Mouse (Mus musculus) embryonic facial prominence, embryonic 13.5 days (tissue): ENCODE measurements around the gene Tgfb1i1. TPM values are rescaled to one million over a fixed set of nuclear protein-coding genes. Genes with fewer than 3 reads are reported as not detected.

Source experiments
- ATAC-seq: fragments of 200-750 bp; cut with Nextera tagmentation; 2 replicates; pipeline ENCODE4 v1.8.0; 2017; ENCODE audit warnings: low read depth; ENCODE audit not compliant: insufficient number of reproducible peaks, insufficient read depth, low FRiP score, low TSS enrichment
- H3K27ac ChIP-seq: fragments of 300-500 bp; sonication (generic); 2 replicates; pipeline ENCODE4 v1.5.1; 2015; ENCODE audit warnings: moderate library complexity, mild to moderate bottlenecking, inconsistent platforms
- H3K27me3 ChIP-seq: fragments of 300-500 bp; sonication (generic); 2 replicates; pipeline ENCODE4 v1.6.1; 2015; ENCODE audit warnings: mild to moderate bottlenecking, inconsistent platforms
- H3K36me3 ChIP-seq: fragments of 300-500 bp; sonication (generic); 2 replicates; pipeline ENCODE4 v1.6.1; 2015; ENCODE audit warnings: mild to moderate bottlenecking, inconsistent platforms
- H3K4me1 ChIP-seq: fragments of 300-500 bp; sonication (generic); 2 replicates; pipeline ENCODE4 v1.6.1; 2015; ENCODE audit warnings: inconsistent platforms
- H3K4me2 ChIP-seq: fragments of 300-500 bp; sonication (generic); 2 replicates; pipeline ENCODE4 v1.6.1; 2015; ENCODE audit warnings: moderate library complexity, mild to moderate bottlenecking, inconsistent platforms
- H3K4me3 ChIP-seq: fragments of 300-500 bp; sonication (generic); 2 replicates; pipeline ENCODE4 v1.5.1; 2015; ENCODE audit warnings: mild to moderate bottlenecking, inconsistent platforms
- H3K9ac ChIP-seq: fragments of 300-500 bp; sonication (generic); 2 replicates; pipeline ENCODE4 v1.6.1; 2015; ENCODE audit warnings: mild to moderate bottlenecking, inconsistent platforms
- H3K9me3 ChIP-seq: fragments of 300-500 bp; sonication (generic); 2 replicates; pipeline ENCODE4 v1.6.1; 2016; ENCODE audit warnings: inconsistent platforms
- WGBS: fragments of 180-500 bp; shearing (Covaris S2); methylation state at CpG from one replicate; pipeline ENCODE4 v1.1.7; 2015; ENCODE audit warnings: mixed read lengths; 5-methylcytosine and 5-hydroxymethylcytosine counted together
- microRNA-seq: library from miRNA; unstranded; fragments of <30 nt; microRNA quantifications from one replicate; pipeline ENCODE4, GENCODE M21; 2016
- polyA plus RNA-seq: library from polyadenylated mRNA; unstranded; fragments of >200 nt; fragmentation: Nextera tagmentation; extraction: Ambion mirVana; gene quantifications from 2 replicates; pipeline ENCODE4 v1.2.1, GENCODE M21; 2015

Tgfb1i1 gene
- polyA plus RNA-seq, 1 experiment from 2014 or later, result 50.4 TPM

DNA sequence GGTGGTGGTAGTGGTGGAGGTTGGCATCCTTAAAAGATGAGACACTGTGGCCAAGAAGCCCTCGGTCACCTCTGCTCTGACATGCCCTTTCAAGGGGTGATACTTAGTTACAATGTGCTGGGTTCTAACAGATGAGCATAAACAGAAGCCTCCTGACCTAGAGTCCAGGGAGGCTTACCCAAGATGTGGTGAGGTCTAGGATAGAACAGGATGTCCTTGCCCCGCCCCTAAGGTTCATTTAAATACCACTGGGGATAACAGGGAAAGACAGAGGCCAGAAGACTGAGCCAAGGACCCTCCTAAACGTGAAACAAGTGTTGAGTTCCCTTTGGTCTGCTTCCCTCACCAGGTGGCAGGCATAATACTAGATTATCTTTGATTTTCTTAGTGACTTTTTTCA lies 49.9 kb downstream of the Tgfb1i1 start:
- WGBS, result 61% methylated on average over 3 of the region's 3 CpGs
- H3K27me3 ChIP-seq, result no peaks in the 10 kb centered on the region
- H3K4me3 ChIP-seq, result no peak overlapping the region
- peak overlapping the region; percentile 87 for H3K4me2 ChIP-seq
- peaks cover 22% of the 10 kb centered on the region for H3K4me1 ChIP-seq
- ATAC-seq, result no peak
- no peaks in the 10 kb centered on the region for H3K9me3 ChIP-seq
- peak overlapping the region; percentile 96; the same call in 1 of the 2 replicates for H3K9ac ChIP-seq
- H3K27ac ChIP-seq, result no peak overlapping the region
- peaks cover 10% of the 10 kb centered on the region; the same call in 1 of the 2 replicates for H3K36me3 ChIP-seq

DNA sequence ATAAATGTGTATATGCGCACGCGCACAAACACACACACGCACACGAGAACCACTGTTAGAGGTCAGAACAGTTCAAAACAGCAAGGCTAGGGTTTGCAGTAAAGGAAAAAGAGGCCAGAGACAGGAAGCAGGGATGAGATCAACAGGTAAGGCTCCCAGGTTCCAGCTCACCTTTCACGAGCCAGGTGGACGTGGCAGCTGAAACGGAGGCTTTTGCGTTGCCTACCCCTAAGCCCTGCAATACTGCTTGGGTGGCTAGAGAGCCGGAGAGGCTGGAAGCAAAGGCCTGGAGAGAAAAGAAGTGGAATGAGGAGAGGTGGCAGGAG lies 50.6 kb downstream of the Tgfb1i1 start:
- no peak for ATAC-seq
- H3K4me3 ChIP-seq, result peak overlapping the region; percentile 84
- peak overlapping the region; percentile 86 for H3K27ac ChIP-seq
- H3K9ac ChIP-seq, result peak overlapping the region; percentile 96
- H3K4me1 ChIP-seq, result peaks cover 22% of the 10 kb centered on the region
- no peaks in the 10 kb centered on the region for H3K9me3 ChIP-seq
- WGBS, result 31% methylated on average over 10 of the region's 10 CpGs
- no peaks in the 10 kb centered on the region for H3K27me3 ChIP-seq
- H3K36me3 ChIP-seq, result peaks cover 10% of the 10 kb centered on the region; the same call in 1 of the 2 replicates
- H3K4me2 ChIP-seq, result peak overlapping the region; percentile 87

DNA sequence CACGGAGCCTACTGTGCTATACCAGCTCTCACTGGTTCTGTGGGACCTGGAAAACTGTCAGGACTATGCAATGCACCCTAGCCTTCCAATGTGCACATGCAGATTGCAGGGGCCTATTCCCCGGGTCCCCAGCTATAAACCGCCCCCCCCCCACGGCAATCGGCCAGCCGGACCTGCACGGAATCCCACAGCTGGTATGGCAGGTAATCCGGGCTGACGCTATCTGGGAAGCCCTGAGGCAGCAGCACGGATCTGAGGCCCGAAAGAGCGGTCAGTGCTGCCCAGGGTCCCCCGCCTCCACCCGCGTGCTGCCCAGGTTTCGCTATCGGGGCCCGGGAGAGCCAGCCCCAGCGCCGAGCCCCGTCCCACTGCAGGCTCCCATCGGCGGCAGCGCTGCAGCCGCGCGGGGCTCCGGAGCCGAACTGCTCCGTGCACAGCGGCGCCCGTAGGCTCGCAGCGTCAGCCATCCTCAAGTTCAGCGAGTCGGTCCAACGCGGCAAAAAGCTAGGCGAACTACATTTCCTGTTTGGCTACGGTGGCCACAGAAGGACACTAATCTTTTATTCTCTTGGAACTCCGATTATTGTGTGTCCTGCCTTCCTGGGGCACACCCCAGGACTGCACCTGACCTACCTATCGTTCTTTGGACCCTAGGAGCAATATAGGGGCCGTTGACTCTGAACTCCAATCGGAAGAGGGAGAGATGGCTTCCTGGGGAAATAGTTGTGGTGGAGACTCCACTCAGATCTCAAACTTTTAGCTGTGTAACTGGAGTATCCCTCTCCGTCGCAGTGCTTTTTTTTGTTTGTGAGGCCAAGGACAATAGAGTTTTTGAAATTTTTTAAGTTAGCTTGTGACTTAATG lies 51.2 kb downstream of the Tgfb1i1 start, which contains the start of gene BC017158:
BC017158 (minus strand) TSS at position 554 of the 864 bp plus-strand sequence.
- H3K27me3 ChIP-seq, result no peaks in the 10 kb centered on the region
- ATAC-seq, result peak; percentile 61; the same call in 1 of the 2 replicates
- peak within 1 kb of the TSS; percentile 87 for H3K4me2 ChIP-seq
- H3K9ac ChIP-seq, result peak within 1 kb of the TSS; percentile 96
- under 1% methylated on average over 47 of the region's 47 CpGs for WGBS
- H3K9me3 ChIP-seq, result no peaks in the 10 kb centered on the region
- peak within 1 kb of the TSS; percentile 86 for H3K27ac ChIP-seq
- H3K4me1 ChIP-seq, result peaks cover 22% of the 10 kb centered on the region
- H3K36me3 ChIP-seq, result peaks cover 10% of the 10 kb centered on the region; the same call in 1 of the 2 replicates
- peak within 1 kb of the TSS; percentile 84 for H3K4me3 ChIP-seq

DNA sequence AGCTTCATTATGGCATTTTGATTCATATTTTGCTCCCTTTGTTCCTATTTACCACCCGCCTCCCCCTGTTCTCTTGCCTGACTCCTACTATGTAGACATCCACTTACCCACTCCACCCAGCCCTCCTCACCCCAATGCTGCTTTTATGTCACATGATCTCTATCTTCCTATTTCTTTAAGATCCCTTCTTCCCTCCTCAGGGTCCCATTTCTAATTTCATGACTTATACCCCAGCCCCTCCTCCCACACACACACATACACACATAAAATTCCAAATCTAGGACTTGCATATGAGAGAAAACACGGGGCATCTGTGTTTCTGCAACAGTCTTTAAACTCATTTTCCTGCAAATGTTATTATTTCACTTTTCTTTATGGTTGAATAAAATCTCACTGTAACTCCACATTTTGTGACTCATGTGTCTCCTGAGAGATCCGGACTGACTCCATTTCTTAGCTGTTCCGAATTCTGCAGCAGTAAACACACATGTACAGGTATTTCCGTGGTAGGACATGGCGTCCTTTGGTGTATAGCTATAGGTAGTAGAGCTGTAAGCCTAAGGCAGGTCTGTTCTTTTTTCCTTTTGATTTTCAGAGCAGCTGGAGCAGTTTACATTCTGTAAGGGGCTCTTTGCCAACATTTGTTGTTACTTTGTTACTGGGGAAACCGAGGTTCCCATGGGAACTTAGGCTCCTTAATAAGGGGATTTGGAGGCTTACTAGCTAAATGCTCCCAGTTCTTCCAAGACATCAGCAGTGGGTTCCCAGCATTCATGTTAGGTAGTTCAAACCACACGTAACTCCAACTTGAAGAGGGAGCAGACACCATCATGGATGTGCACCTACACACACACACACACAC lies 52.1 kb downstream of the Tgfb1i1 start:
- ATAC-seq, result no peak
- H3K9me3 ChIP-seq, result no peaks in the 10 kb centered on the region
- H3K4me2 ChIP-seq, result peak overlapping the region; percentile 87
- peaks cover 26% of the 10 kb centered on the region for H3K4me1 ChIP-seq
- H3K9ac ChIP-seq, result peak overlapping the region; percentile 96; the same call in 1 of the 2 replicates
- peaks cover 9% of the 10 kb centered on the region; the same call in 1 of the 2 replicates for H3K36me3 ChIP-seq
- peak overlapping the region; percentile 86; the same call in 1 of the 2 replicates for H3K27ac ChIP-seq
- WGBS, result 61% methylated on average over 8 of the region's 8 CpGs
- H3K4me3 ChIP-seq, result peak overlapping the region; percentile 84
- H3K27me3 ChIP-seq, result no peaks in the 10 kb centered on the region

DNA sequence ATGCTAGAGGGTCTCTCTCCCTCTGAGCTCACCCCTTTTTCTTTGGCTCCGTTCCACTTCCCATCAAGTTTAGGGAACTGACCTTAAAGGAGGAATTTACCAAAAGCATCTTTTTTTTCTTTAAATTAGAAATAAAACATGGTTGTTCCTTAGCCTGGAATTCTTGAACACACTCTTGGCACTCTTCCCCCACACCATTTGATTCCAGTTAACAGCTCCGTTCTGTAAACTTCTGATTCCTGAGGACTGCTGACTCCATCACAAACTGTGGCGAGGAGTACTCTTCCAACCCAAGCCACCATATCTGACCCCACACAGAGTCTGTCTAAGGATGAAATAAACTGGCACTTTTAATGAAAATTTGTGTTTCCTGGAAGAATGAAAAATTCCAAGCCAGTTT lies 54.3 kb downstream of the Tgfb1i1 start:
- Histone ChIP-seq H3K36me3 (no peaks in the 10 kb centered on the region), H3K9me3 (no peaks in the 10 kb centered on the region), H3K4me1 (peaks cover 38% of the 10 kb centered on the region), H3K27me3 (no peaks in the 10 kb centered on the region), H3K9ac (no peak overlapping the region), H3K27ac (no peak overlapping the region), H3K4me2 (no peak overlapping the region), H3K4me3 (no peak overlapping the region)
- WGBS, result 53% methylated on average over 3 of the region's 3 CpGs
- ATAC-seq, result no peak

DNA sequence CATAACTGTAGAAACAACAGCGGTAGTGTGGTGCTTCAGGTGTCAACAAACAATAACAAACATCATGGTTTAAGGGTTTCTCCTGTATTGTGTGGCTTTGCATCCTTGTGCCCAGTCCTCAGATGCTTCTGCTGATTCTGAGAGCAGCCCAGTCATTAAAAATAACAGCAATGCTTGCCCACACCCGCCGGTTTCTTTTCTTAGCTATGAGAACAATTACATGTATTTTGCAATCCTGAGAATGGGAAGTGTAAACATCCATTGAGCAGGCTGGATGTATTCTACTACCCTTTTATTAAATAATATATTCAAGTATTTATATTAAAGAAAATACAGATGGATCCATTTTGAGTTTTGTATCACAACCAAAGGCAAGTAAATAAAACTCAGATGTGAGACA lies 55.5 kb downstream of the Tgfb1i1 start:
- Histone ChIP-seq H3K4me3 (no peak overlapping the region), H3K4me1 (peaks cover 30% of the 10 kb centered on the region), H3K9me3 (no peaks in the 10 kb centered on the region), H3K9ac (no peak overlapping the region), H3K4me2 (no peak overlapping the region), H3K36me3 (no peaks in the 10 kb centered on the region), H3K27me3 (no peaks in the 10 kb centered on the region), H3K27ac (no peak overlapping the region)
- 73% methylated on average over 3 of the region's 3 CpGs for whole genome bisulfite sequencing
- no peak for ATAC-seq

DNA sequence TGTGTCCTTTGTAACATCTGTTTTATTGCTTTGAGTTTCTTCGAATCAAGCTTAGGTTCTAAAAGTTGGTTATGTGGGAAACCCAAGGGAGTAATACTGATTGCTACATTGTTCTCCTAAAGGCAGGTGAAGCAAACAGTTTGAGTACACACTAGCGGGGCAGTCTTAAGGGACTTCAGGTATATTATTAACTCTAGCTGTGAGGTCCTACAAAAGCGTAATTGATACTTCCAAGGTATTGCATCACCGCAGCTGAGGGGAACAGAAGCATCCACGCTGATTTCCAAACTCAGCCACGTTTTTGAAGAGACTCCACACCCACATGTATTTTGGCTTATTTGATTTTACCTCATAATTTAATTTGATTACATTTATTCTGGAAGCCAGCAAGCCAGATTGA lies 57.6 kb downstream of the Tgfb1i1 start:
- ATAC-seq, result peak; percentile 56; the same call in 1 of the 2 replicates

DNA sequence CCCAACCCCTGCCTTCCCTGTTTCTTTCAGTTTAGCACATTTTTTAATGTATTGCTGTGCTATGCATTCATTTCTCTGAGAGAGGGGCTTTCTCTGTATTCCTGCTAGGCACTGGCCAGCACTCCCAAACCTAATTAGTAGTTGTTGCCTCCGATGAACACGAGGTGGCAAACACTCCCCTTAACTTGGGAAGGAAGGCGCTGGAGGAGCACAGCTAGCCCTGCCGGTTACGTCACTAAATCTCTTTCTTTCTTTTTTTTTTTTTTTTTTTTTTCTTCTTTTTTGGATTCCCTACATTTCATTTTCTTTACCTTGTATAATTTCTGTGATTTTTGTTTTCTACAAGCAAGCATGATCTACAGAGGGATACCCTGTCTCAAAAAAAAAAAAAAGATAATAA lies 58.3 kb downstream of the Tgfb1i1 start:
- H3K4me2 ChIP-seq, result no peak overlapping the region
- 14% methylated on average over 5 of the region's 5 CpGs for WGBS
- H3K27ac ChIP-seq, result no peak overlapping the region
- H3K4me3 ChIP-seq, result no peak overlapping the region
- H3K27me3 ChIP-seq, result no peaks in the 10 kb centered on the region
- peaks cover 26% of the 10 kb centered on the region for H3K4me1 ChIP-seq
- no peak for ATAC-seq
- H3K36me3 ChIP-seq, result no peaks in the 10 kb centered on the region
- no peaks in the 10 kb centered on the region for H3K9me3 ChIP-seq
- H3K9ac ChIP-seq, result no peak overlapping the region

More for the DNA sequence above, 57.6 kb downstream of the Tgfb1i1 start:
- WGBS, result 33% methylated on average over 6 of the region's 6 CpGs
- Histone ChIP-seq H3K4me3 (no peak overlapping the region), H3K9ac (no peak overlapping the region), H3K4me1 (peaks cover 21% of the 10 kb centered on the region), H3K27ac (no peak overlapping the region), H3K4me2 (no peak overlapping the region), H3K36me3 (no peaks in the 10 kb centered on the region), H3K9me3 (no peaks in the 10 kb centered on the region), H3K27me3 (no peaks in the 10 kb centered on the region)

Small RNA genes within 50 kb of the gene (microRNA-seq; reads per million reads assigned to microRNA genes)
- not detected for gene Mir3103

Other genes starting within 250 kb of the Tgfb1i1 start
- gene Trim72, start 242.9 kb upstream of the Tgfb1i1 start, polyA plus RNA-seq, result 0.18 TPM in 1 of 2 replicates, not detected in the other
- gene Itgam, start 184.2 kb upstream of the Tgfb1i1 start, polyA plus RNA-seq, result 0.73 and 0.94 TPM in 2 replicates
- not detected in 2 replicates for gene Gm49368, start 184.1 kb upstream of the Tgfb1i1 start, polyA plus RNA-seq
- gene Itgax, start 117.3 kb upstream of the Tgfb1i1 start, polyA plus RNA-seq, result not detected in 2 replicates
- gene Itgad, start 92.4 kb upstream of the Tgfb1i1 start, polyA plus RNA-seq, result not detected in 2 replicates
- 2.6 and 5.1 TPM in 2 replicates for gene Cox6a2, start 40.4 kb upstream of the Tgfb1i1 start, polyA plus RNA-seq
- gene Armc5, start 9.5 kb upstream of the Tgfb1i1 start, polyA plus RNA-seq, result 16.3 and 17.7 TPM in 2 replicates
- 8.8 and 9.3 TPM in 2 replicates for gene 9130023H24Rik, start 8.8 kb upstream of the Tgfb1i1 start, polyA plus RNA-seq
- 0.42 TPM in 1 of 2 replicates, not detected in the other for gene Slc5a2, start 18.8 kb downstream of the Tgfb1i1 start, polyA plus RNA-seq
- gene BC017158, start 51.4 kb downstream of the Tgfb1i1 start, polyA plus RNA-seq, result 22.1 and 26.1 TPM in 2 replicates
- 11.7 and 12.3 TPM in 2 replicates for gene Rgs10, start 171.9 kb downstream of the Tgfb1i1 start, polyA plus RNA-seq
- gene Tial1, start 214.9 kb downstream of the Tgfb1i1 start, polyA plus RNA-seq, result 37.9 and 45.4 TPM in 2 replicates